Mouse (Mus musculus): ENCODE results near the gene Cinp.

DNA sequence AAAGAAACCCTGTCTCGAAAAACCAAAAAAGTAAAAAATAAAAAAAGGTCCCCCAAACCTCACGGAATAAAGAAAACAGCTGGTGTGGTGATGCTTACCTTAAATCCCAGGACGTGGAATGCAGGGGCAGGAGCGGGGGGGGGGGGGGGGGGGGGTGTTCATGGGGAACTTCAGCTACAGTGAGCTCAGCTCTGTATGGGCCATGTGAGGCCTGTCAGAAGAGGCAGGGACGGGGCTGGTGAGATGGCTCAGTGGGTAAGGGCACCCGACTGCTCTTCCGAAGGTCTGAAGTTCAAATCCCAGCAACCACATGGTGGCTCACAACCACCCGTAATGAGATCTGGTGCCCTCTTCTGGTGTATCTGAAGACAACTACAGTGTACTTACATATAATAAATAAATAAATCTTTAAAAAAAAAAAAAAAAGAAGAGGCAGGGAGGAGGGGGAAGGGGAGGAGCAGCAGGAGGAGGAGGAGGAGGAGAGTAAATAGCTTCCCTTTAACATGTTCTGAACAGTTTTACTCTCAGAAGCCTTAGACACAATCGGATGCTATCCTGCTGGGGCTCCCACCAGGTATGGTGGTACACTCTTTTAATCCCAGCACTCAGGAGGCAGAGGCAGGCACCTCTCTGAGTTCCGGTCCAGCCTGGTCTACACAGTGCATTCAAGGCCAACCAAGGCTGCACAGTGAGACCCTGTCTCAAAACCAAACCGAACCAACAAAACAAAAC lies 58.5 kb downstream of the Cinp start:
- TF ChIP-seq POLR2A (IDR thresholded peaks at IDR 0.05; ENCODE audit: low read depth, low read length) = no peak
- no peak for TF ChIP-seq CTCF (IDR thresholded peaks at IDR 0.05; ENCODE audit: extremely low read depth, insufficient read length, insufficient replicate concordance, low read depth, low read length)

Measured in small intestine, adult 2 months (tissue).